Mouse (Mus musculus) embryonic facial prominence, embryonic 14.5 days (tissue): Measurements from ENCODE around the gene Fam120b. TPM values are rescaled to one million over a fixed set of nuclear protein-coding genes. Genes with fewer than 3 reads are reported as not detected.

ENCODE experiments used
- ATAC-seq: fragments of 200-750 bp; cut with Nextera tagmentation; 2 replicates; pipeline ENCODE4 v1.8.0; 2017; ENCODE audit warnings: low read depth, moderate number of reproducible peaks, moderate TSS enrichment
- DNase-seq: peaks from one replicate; pipeline ENCODE4 v3.0.0-alpha.2; 2015; ENCODE audit warnings: low spot score
- H3K27ac ChIP-seq: fragments of 300-500 bp; sonication (generic); replicated peaks from 2 replicates; pipeline ENCODE4 v1.5.1; 2014; ENCODE audit warnings: low read depth, mild to moderate bottlenecking, low read length, moderate library complexity
- H3K27me3 ChIP-seq: fragments of 300-500 bp; sonication (generic); replicated peaks from 2 replicates; pipeline ENCODE4 v1.6.1; 2014; ENCODE audit warnings: low read length; ENCODE audit not compliant: control insufficient read depth, insufficient read depth
- H3K36me3 ChIP-seq: fragments of 300-500 bp; sonication (generic); 2 replicates; pipeline ENCODE4 v1.6.1; 2014; ENCODE audit warnings: low read length, mixed read lengths; ENCODE audit not compliant: control insufficient read depth, insufficient read depth
- H3K4me1 ChIP-seq: fragments of 300-500 bp; sonication (generic); 2 replicates; pipeline ENCODE4 v1.6.1; 2014; ENCODE audit warnings: antibody characterized with exemption, low read length; ENCODE audit not compliant: control insufficient read depth, insufficient read depth
- H3K4me2 ChIP-seq: fragments of 300-500 bp; sonication (generic); 2 replicates; pipeline ENCODE4 v1.6.1; 2014; ENCODE audit warnings: low read depth, mild to moderate bottlenecking, low read length, moderate library complexity, mixed read lengths
- H3K4me3 ChIP-seq: fragments of 300-500 bp; sonication (generic); 2 replicates; pipeline ENCODE4 v1.5.1; 2014; ENCODE audit warnings: low read depth, mild to moderate bottlenecking, low read length
- H3K9ac ChIP-seq: fragments of 300-500 bp; sonication (generic); 2 replicates; pipeline ENCODE4 v1.6.1; 2014; ENCODE audit warnings: low read depth, mild to moderate bottlenecking, low read length, moderate library complexity, mixed read lengths
- H3K9me3 ChIP-seq: fragments of 300-500 bp; sonication (generic); 2 replicates; pipeline ENCODE4 v1.6.1; 2016; ENCODE audit warnings: low read length; ENCODE audit not compliant: control insufficient read depth
- WGBS: fragments of 180-500 bp; shearing (Covaris S2); extraction: QIAGEN DNeasy Blood & Tissue Kit; methylation state at CpG from one replicate; pipeline ENCODE4 v1.1.7; 2014; 5-methylcytosine and 5-hydroxymethylcytosine counted together
- polyA plus RNA-seq: library from polyadenylated mRNA; unstranded; fragments of >200 nt; fragmentation: Nextera tagmentation; extraction: Ambion mirVana; gene quantifications from 2 replicates; pipeline ENCODE4 v1.2.1, GENCODE M21; 2014

Fam120b gene
- polyA plus RNA-seq, 1 experiment from 2014 or later: 23.1 TPM

DNA sequence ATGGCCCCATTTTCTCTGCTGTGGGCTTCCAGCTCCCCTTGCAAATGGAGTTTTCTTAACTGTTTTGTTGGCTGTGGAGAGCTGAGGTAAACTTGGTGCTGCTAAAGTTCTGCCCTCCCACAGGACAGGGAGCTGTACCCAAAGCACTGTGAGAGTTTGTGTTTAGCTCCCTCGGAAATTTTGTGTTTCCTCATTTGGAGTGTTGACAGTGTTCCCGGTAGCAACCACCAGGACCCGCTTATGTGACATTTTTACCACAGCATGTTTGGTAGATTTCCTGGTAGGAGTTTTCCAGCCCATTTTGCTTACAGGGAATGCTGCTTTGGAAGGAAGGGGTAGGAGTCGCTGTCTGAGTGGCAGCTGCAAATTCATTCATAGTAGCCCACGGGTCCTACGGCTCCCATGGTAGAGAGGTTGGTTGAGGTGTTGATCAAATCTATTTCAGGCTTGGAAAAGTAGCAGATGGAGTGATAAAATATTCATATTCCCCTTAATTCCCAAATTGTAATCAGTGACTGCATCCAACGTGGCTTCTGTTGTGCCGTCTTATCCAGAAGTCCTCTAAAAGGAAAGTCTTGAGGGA, 24.1 kb downstream of the Fam120b start:
- Histone ChIP-seq H3K4me3 (no peak overlapping the region), H3K9me3 (no peaks in the 10 kb centered on the region), H3K4me1 (no peaks in the 10 kb centered on the region), H3K36me3 (peaks cover 98% of the 10 kb centered on the region), H3K27me3 (no peaks in the 10 kb centered on the region), H3K27ac (no peak overlapping the region), H3K4me2 (no peak overlapping the region), H3K9ac (no peak overlapping the region)
- DNase-seq (no peak), ATAC-seq (no peak)
- WGBS: 90% methylated on average over 8 of the region's 8 CpGs

- H3K9ac ChIP-seq: no peak overlapping the region
- H3K4me3 ChIP-seq: no peak overlapping the region
- no peaks in the 10 kb centered on the region for H3K4me1 ChIP-seq
- no peak for ATAC-seq
- no peak overlapping the region for H3K4me2 ChIP-seq
- DNase-seq: no peak
- H3K27me3 ChIP-seq: no peaks in the 10 kb centered on the region
- 97% methylated on average over 6 of the region's 6 CpGs for WGBS
- no peaks in the 10 kb centered on the region for H3K9me3 ChIP-seq
- peaks cover 97% of the 10 kb centered on the region for H3K36me3 ChIP-seq
- H3K27ac ChIP-seq: no peak overlapping the region
Measured at GRCm38 (mm10) chr17:15421446-15421845, 25.4 kb downstream of the Fam120b start.

DNA sequence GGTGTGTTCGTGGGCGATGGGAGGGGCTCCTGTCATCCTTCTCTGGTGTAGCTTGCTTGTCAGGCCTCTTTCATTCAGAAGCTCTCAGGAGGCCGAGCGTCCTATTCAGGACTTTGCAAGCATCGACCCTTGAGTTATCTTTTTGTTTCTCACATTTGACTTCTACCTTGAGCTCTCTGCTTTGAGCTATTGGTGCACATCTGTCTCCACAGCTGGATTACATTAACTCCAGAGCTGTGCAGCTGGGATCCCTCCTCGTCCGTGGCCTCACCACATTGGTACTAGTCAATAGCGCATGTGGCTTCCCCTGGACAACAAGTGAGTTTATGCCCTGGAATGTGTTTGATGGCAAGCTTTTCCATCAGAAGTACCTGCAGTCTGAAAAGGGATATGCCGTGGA, 26.7 kb downstream of the Fam120b start:
- DNase-seq (no peak), ATAC-seq (no peak)
- Histone ChIP-seq H3K9me3 (no peaks in the 10 kb centered on the region), H3K4me1 (no peaks in the 10 kb centered on the region), H3K9ac (no peak overlapping the region), H3K4me2 (no peak overlapping the region), H3K36me3 (peaks cover 94% of the 10 kb centered on the region), H3K27me3 (no peaks in the 10 kb centered on the region), H3K27ac (no peak overlapping the region), H3K4me3 (no peak overlapping the region)
- 70% methylated on average over 9 of the region's 9 CpGs for WGBS

GRCm38 (mm10) chr17:15423080-15423765, 27.2 kb downstream of the Fam120b start:
- Histone ChIP-seq H3K4me3 (no peak overlapping the region), H3K36me3 (peaks cover 94% of the 10 kb centered on the region), H3K27me3 (no peaks in the 10 kb centered on the region), H3K9me3 (no peaks in the 10 kb centered on the region), H3K9ac (no peak overlapping the region), H3K27ac (no peak overlapping the region), H3K4me1 (no peaks in the 10 kb centered on the region), H3K4me2 (no peak overlapping the region)
- WGBS: 70% methylated on average over 8 of the region's 8 CpGs
- no peak for ATAC-seq
- DNase-seq: peak; percentile 7

DNA sequence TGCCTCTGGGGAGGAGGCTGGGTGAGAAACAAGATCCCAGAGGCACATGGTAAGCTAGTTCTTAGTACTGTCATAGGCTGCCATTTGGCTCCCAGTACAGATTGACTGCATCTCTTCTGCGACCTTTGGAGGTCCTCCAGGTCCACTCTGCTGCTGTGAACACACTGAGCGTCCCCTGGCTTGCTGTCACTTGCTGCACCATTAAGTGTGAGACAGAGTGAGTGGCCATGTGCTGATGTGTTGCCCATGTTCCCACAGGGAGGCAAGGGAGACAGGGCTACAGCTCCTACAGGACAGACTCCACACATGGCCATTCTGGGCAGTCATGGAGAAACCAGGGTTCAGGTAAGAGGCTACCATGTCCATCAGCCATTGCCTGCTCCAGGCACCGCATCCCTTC, 29.9 kb downstream of the Fam120b start:
- H3K36me3 ChIP-seq: peaks cover 92% of the 10 kb centered on the region
- no peak for ATAC-seq

GRCm38 (mm10) chr17:15429451-15429850, 33.4 kb downstream of the Fam120b start:
- no peaks in the 10 kb centered on the region for H3K4me1 ChIP-seq
- no peak for ATAC-seq
- no peak overlapping the region for H3K4me2 ChIP-seq
- H3K9ac ChIP-seq: no peak overlapping the region
- H3K9me3 ChIP-seq: no peaks in the 10 kb centered on the region
- no peak for DNase-seq
- WGBS: 82% methylated on average over 6 of the region's 6 CpGs
- no peak overlapping the region for H3K4me3 ChIP-seq
- no peak overlapping the region for H3K27ac ChIP-seq
- no peaks in the 10 kb centered on the region for H3K27me3 ChIP-seq
- peaks cover 85% of the 10 kb centered on the region for H3K36me3 ChIP-seq

More for the DNA sequence above, 29.9 kb downstream of the Fam120b start:
- Histone ChIP-seq H3K9ac (no peak overlapping the region), H3K4me2 (no peak overlapping the region), H3K9me3 (no peaks in the 10 kb centered on the region), H3K4me3 (no peak overlapping the region), H3K4me1 (no peaks in the 10 kb centered on the region), H3K27me3 (no peaks in the 10 kb centered on the region), H3K27ac (no peak overlapping the region)
- no peak for DNase-seq
- 86% methylated on average over 3 of the region's 3 CpGs for WGBS

DNA sequence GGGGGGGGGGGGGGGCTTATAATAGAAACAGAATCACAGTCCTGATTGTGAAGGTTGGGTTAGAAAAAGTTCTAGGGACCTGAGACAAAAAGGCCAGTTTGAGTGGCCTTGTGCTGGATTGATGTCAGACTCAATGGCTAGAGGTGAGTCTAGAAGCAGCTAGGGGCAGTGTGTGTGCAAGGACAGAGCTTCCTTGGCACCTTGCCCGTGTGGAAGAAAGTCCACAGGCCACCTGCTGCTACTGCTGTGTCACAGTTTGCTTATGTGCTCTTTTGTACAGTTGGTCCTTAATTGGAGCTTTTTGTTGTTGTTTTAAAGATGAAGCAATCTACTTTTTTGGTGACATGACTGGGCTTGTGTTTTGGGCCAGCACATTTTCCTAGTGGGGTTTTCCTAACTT, 33.9 kb downstream of the Fam120b start:
- H3K27ac ChIP-seq: no peak overlapping the region
- WGBS: 50% methylated on average over 1 of the region's 1 CpGs
- no peak for ATAC-seq

DNA sequence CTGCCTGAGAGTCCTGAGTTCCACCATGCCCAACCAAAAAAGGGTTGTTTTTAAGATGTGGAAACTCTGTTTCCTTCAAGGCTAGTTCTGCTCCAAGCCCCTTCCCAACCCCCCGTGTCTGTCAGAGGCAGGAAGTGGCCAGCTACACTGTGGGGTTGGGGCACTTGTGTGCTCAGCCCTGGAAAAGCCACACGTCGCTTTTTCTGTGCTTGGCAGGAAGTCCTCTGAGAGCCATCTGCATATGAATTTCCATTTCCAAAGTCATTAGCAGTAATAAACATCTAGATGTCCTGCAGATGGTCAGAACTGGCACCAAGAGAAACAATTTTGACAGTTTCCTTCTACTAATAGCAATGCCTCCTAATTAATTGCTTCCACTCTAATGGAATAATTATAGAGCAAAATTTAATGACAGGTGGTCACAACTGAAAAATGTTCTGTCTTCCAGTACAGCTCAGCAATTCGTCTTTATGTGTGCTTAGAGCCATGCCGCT, 35.1 kb downstream of the Fam120b start:
- H3K4me1 ChIP-seq: no peaks in the 10 kb centered on the region
- H3K9ac ChIP-seq: no peak overlapping the region
- H3K27me3 ChIP-seq: no peaks in the 10 kb centered on the region
- peaks cover 69% of the 10 kb centered on the region for H3K36me3 ChIP-seq
- DNase-seq (no peak), ATAC-seq (no peak)
- no peak overlapping the region for H3K4me3 ChIP-seq
- no peaks in the 10 kb centered on the region for H3K9me3 ChIP-seq
- no peak overlapping the region for H3K27ac ChIP-seq
- WGBS: 70% methylated on average over 5 of the region's 5 CpGs
- no peak overlapping the region for H3K4me2 ChIP-seq

More for the DNA sequence above, 33.9 kb downstream of the Fam120b start:
- Histone ChIP-seq H3K4me3 (no peak overlapping the region), H3K36me3 (peaks cover 81% of the 10 kb centered on the region), H3K9me3 (no peaks in the 10 kb centered on the region), H3K4me1 (no peaks in the 10 kb centered on the region), H3K27me3 (no peaks in the 10 kb centered on the region), H3K4me2 (no peak overlapping the region), H3K9ac (no peak overlapping the region)
- DNase-seq: no peak

DNA sequence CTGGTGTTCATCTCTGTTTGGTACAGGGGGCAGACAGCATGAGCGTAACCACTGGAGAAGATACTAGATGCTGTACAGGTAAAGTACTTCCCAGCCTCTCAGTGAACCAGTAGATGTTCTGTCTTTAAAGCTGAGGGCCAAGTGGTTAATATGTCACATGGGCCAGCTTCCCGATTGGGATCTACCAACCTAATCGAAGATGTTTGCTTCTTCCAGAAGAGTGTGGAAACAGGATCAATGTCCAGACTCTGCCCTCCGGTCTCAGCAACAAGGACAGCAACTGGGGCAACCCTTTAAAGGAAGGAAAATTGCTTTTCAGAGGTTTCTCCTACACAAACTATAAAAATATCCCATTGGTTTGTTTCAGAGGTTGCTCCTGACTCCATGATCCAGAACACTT, 35.5 kb downstream of the Fam120b start:
- DNase-seq (no peak), ATAC-seq (no peak)
- H3K27me3 ChIP-seq: no peaks in the 10 kb centered on the region
- peaks cover 67% of the 10 kb centered on the region for H3K36me3 ChIP-seq
- no peak overlapping the region for H3K9ac ChIP-seq
- 94% methylated on average over 4 of the region's 4 CpGs for WGBS
- H3K4me3 ChIP-seq: no peak overlapping the region
- no peaks in the 10 kb centered on the region for H3K9me3 ChIP-seq
- H3K4me2 ChIP-seq: no peak overlapping the region
- no peaks in the 10 kb centered on the region for H3K4me1 ChIP-seq
- H3K27ac ChIP-seq: no peak overlapping the region
